Mouse (Mus musculus): Measurements from ENCODE around the gene Zfhx3.

DNA sequence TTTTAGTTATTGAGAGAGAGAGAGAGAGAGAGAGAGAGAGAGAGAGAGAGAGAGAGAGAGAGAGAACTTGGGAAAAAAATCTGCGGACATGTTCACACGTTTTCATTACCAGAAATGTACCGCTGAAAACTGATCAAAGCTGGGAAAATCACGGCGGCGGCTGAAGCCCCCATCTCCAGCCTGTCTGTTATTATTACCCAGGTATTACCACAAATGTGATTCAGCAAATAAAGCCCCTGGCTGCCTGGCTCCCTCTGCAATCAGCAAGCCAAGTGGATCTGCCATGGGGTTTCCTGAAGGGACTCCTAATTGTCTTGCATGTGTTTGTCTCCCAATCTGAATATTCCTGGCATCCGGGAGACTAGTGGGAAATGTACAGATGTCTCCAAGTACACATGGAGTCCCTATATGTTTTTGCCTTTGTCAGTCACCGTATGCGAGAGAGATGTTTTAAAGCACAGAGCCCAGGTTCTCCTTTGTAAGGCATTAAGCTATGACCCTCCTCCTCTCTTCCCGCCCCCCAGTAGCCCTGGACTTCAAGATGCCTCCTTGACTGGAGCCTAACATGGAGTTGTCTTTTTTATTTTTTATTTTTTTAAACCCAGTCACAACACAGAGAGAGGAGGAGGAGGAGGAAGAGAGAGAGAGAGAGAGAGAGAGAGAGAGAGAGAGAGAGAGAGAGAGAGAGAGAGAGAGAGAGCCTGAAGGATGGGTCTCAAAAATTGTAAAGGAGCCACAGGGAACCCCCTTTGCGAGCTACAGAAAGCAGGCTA, at the start of gene Zfhx3:
- TF ChIP-seq POLR2A (IDR thresholded peaks at IDR 0.05; ENCODE audit: borderline replicate concordance, low read depth, low read length) (no peak), CTCF (IDR thresholded peaks at IDR 0.05; ENCODE audit: low read depth, low read length) (no peak)
